Mouse (Mus musculus) erythroblast, embryonic 14.5 days (primary cell): ENCODE data around the gene Adamtsl4.

Experiments used
- GATA1 ChIP-seq: IDR thresholded peaks from 2 replicates; pipeline ENCODE4 v1.6.1; 2012; ENCODE audit warnings: low read length, inconsistent platforms, mixed read lengths
- TAL1 ChIP-seq: IDR thresholded peaks from 3 replicates; pipeline ENCODE4 v1.6.1; 2012; ENCODE audit warnings: low read length, inconsistent platforms, mixed read lengths

- TF ChIP-seq GATA1 (no peak), TAL1 (no peak)
These were observed 22.8 kb downstream of the Adamtsl4 start for GRCm38 (mm10) chr3:95664940-95665352.
